Mouse (Mus musculus): ENCODE measurements around the gene Xpnpep3. TPM values are rescaled to one million over a fixed set of nuclear protein-coding genes. Genes with fewer than 3 reads are reported as not detected.

The Xpnpep3 gene
- polyA plus RNA-seq, 1 experiment from 2014 or later: 8.7 TPM

GRCm38 (mm10) chr15:81503466-81503865, 103.5 kb downstream of the Xpnpep3 start:
- no peaks in the 10 kb centered on the region for H3K4me1 ChIP-seq (replicated peaks; ENCODE audit: insufficient read depth, low read length)
- no peak overlapping the region for H3K4me3 ChIP-seq (replicated peaks; ENCODE audit: low read depth, low read length)
- no peaks in the 10 kb centered on the region for H3K9me3 ChIP-seq (replicated peaks; ENCODE audit: low read length)
- no peaks in the 10 kb centered on the region for H3K36me3 ChIP-seq (ENCODE audit: insufficient read depth, low read length)
- no peak for ATAC-seq (replicated peaks; ENCODE audit: low FRiP score, low read depth)
- H3K27me3 ChIP-seq (ENCODE audit: insufficient read depth, low read length): no peaks in the 10 kb centered on the region
- H3K27ac ChIP-seq: no peak overlapping the region
- TF ChIP-seq CTCF (IDR thresholded peaks at IDR 0.05; ENCODE audit: low read depth): no peak
- 95% methylated on average over 2 of the region's 2 CpGs for WGBS
- no peak overlapping the region for H3K9ac ChIP-seq (ENCODE audit: low read depth, low read length)
- H3K4me2 ChIP-seq (ENCODE audit: low read length): no peak overlapping the region
- DNase-seq (ENCODE audit: low spot score): no peak

DNA sequence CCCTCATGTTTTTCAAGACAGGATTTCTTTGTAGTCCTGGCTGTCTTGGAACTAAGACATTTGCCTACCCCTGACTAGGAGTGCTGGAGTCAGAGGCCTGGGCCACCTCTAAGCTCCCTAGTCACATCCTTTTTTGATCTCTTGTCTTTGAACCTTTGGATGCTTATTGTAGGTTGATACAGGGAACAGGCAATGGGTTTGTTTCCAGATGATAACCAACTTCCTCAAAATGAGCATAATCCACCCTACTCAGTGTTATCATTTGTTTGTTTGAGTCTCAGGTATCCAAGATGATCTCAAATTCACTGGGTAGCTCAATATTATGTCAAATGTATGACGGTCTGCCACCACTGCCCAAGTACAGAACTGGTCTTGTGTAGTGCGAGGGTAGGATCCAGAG, 104.1 kb downstream of the Xpnpep3 start:
- no peak for DNase-seq (ENCODE audit: low spot score)
- WGBS: 95% methylated on average over 2 of the region's 2 CpGs

More for the DNA sequence above, 104.1 kb downstream of the Xpnpep3 start:
- no peak overlapping the region for H3K9ac ChIP-seq (ENCODE audit: low read depth, low read length)
- no peak for TF ChIP-seq CTCF (IDR thresholded peaks at IDR 0.05; ENCODE audit: low read depth)
- no peak for ATAC-seq (replicated peaks; ENCODE audit: low FRiP score, low read depth)
- no peaks in the 10 kb centered on the region for H3K4me1 ChIP-seq (replicated peaks; ENCODE audit: insufficient read depth, low read length)
- no peaks in the 10 kb centered on the region for H3K36me3 ChIP-seq (ENCODE audit: insufficient read depth, low read length)
- H3K9me3 ChIP-seq (replicated peaks; ENCODE audit: low read length): no peaks in the 10 kb centered on the region
- H3K4me3 ChIP-seq (replicated peaks; ENCODE audit: low read depth, low read length): no peak overlapping the region
- no peak overlapping the region for H3K4me2 ChIP-seq (ENCODE audit: low read length)
- no peak overlapping the region for H3K27ac ChIP-seq
- H3K27me3 ChIP-seq (ENCODE audit: insufficient read depth, low read length): no peaks in the 10 kb centered on the region

Other genes starting within 250 kb of the Xpnpep3 start
- 13.2 and 14.1 TPM in 2 replicates for gene Mrtfa, start 209.4 kb upstream of the Xpnpep3 start, polyA plus RNA-seq (2015; fragmentation: Nextera tagmentation; extraction: Ambion mirVana)
- gene Mchr1, start 164.6 kb upstream of the Xpnpep3 start, polyA plus RNA-seq (2015; fragmentation: Nextera tagmentation; extraction: Ambion mirVana): 0.78 and 0.88 TPM in 2 replicates
- 153 and 157 TPM in 2 replicates for gene Slc25a17, start 39.3 kb upstream of the Xpnpep3 start, polyA plus RNA-seq (2015; fragmentation: Nextera tagmentation; extraction: Ambion mirVana)
- gene St13, start 61 bp upstream of the Xpnpep3 start, polyA plus RNA-seq (2015; fragmentation: Nextera tagmentation; extraction: Ambion mirVana): 173 and 186 TPM in 2 replicates
- 0.61 and 0.62 TPM in 2 replicates for gene Dnajb7, start 8.2 kb downstream of the Xpnpep3 start, polyA plus RNA-seq (2015; fragmentation: Nextera tagmentation; extraction: Ambion mirVana)
- gene Rbx1, start 66.2 kb downstream of the Xpnpep3 start, polyA plus RNA-seq (2015; fragmentation: Nextera tagmentation; extraction: Ambion mirVana): 517 and 563 TPM in 2 replicates
- gene Ep300, start 185.2 kb downstream of the Xpnpep3 start, polyA plus RNA-seq (2015; fragmentation: Nextera tagmentation; extraction: Ambion mirVana): 9.4 and 11.2 TPM in 2 replicates

Data from kidney, postnatal 0 days (tissue).